Mouse (Mus musculus) thymus, adult 2 months (tissue): ENCODE results near the gene Ankrd6. TPM values are rescaled to one million over a fixed set of nuclear protein-coding genes. Genes with fewer than 3 reads are reported as not detected.

Source experiments
- DNase-seq: peaks from one replicate; pipeline ENCODE4 v3.0.0; 2021
- H3K27ac ChIP-seq: fragments of 200-500 bp; 2 replicates; pipeline ENCODE4 v1.5.1; 2012; ENCODE audit warnings: low read length, control low read depth; ENCODE audit not compliant: control insufficient read depth, insufficient read depth
- H3K27me3 ChIP-seq: fragments of 200-500 bp; 2 replicates; pipeline ENCODE4 v1.6.1; 2012; ENCODE audit warnings: mild to moderate bottlenecking, low read length, moderate library complexity, mixed read lengths; ENCODE audit not compliant: control insufficient read depth, insufficient read depth
- H3K36me3 ChIP-seq: fragments of 200-500 bp; 2 replicates; pipeline ENCODE4 v1.6.1; 2012; ENCODE audit warnings: mild to moderate bottlenecking, low read length, moderate library complexity; ENCODE audit not compliant: control insufficient read depth, insufficient read depth
- H3K4me1 ChIP-seq: fragments of 200-500 bp; replicated peaks from 2 replicates; pipeline ENCODE4 v1.6.1; 2012; ENCODE audit warnings: low read length; ENCODE audit not compliant: control insufficient read depth, insufficient read depth
- H3K4me3 ChIP-seq: fragments of 200-500 bp; 2 replicates; pipeline ENCODE4 v1.5.1; 2012; ENCODE audit warnings: mild to moderate bottlenecking, low read length, control low read depth, moderate library complexity; ENCODE audit not compliant: control insufficient read depth, insufficient read depth
- CTCF ChIP-seq: fragments of 200-500 bp; IDR thresholded peaks from 2 replicates; pipeline ENCODE4 v1.5.1; 2012; ENCODE audit warnings: mild to moderate bottlenecking, control low read depth, low read length, moderate library complexity, borderline replicate concordance; ENCODE audit not compliant: control insufficient read depth, poor library complexity, insufficient read depth; ENCODE audit errors: extremely low read depth
- POLR2A ChIP-seq: fragments of 200-500 bp; IDR thresholded peaks from 2 replicates; pipeline ENCODE4 v1.6.1; 2012; ENCODE audit warnings: mild to moderate bottlenecking, low read length, control low read depth, moderate library complexity; ENCODE audit not compliant: control insufficient read depth, poor library complexity, insufficient read depth; ENCODE audit errors: extremely low read depth
- WGBS: fragments of 180-500 bp; shearing (Covaris S2); methylation state at CpG from one replicate; pipeline ENCODE4 v1.1.7; 2018; 5-methylcytosine and 5-hydroxymethylcytosine counted together
- polyA plus RNA-seq: library from polyadenylated mRNA; depleted of rRNA; stranded (reverse); fragments of >200 nt; gene quantifications from 2 replicates; pipeline ENCODE4 v1.2.3, GENCODE M21; 2012

Ankrd6 gene
- polyA plus RNA-seq, 1 experiment, result 12.6 TPM

DNA sequence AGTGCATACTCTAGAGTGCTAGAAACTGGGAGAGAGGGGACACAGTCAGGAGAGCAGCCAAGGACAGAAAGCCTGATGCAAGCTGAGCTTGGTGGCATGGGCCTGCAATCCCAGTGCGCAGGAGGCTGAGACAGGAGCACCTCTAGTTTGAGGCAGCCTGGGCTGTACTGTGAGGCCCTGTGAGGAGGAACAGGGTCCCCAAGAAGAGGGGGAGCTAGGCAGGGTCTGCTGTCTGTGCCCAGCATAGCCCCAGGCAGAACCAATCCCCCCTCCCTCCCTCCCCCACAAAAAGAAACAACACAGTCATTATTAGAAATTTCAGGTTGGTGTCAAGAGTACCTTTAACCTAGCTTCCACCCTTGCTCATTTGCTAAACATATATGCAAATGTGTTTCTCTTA is 27.8 kb downstream of the Ankrd6 start:
- Histone ChIP-seq H3K36me3 (no peaks in the 10 kb centered on the region), H3K27me3 (no peaks in the 10 kb centered on the region), H3K4me3 (no peak overlapping the region), H3K4me1 (peaks cover 4% of the 10 kb centered on the region), H3K27ac (no peak overlapping the region)
- WGBS, result 96% methylated on average over 1 of the region's 1 CpGs
- no peak for DNase-seq
- TF ChIP-seq CTCF, result no peak
- TF ChIP-seq POLR2A, result no peak

DNA sequence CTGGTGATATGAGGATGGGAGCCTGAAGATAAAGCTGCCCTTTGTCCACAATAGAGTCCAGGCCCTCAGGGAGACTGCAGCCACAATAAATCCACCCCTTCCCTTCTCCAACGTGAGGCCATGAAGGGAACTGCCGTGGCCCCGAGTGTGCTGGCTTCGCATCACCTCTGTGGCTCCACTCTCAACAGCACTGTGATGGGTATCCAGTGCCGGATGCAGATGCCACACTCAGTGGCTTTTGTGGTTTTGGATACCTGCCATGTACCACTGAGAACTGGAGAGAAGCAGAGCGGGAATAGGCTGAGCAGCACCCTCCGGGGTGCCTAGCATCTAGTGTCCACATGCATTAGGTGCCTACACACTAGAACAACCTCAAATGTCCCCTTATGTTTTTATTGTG is 29.8 kb downstream of the Ankrd6 start:
- WGBS, result 7% methylated on average over 7 of the region's 7 CpGs
- no peak for DNase-seq
- H3K4me3 ChIP-seq, result no peak overlapping the region
- no peak overlapping the region for H3K27ac ChIP-seq
- no peaks in the 10 kb centered on the region for H3K27me3 ChIP-seq
- TF ChIP-seq CTCF, result no peak
- no peak for TF ChIP-seq POLR2A
- peaks cover 4% of the 10 kb centered on the region for H3K4me1 ChIP-seq
- H3K36me3 ChIP-seq, result no peaks in the 10 kb centered on the region

DNA sequence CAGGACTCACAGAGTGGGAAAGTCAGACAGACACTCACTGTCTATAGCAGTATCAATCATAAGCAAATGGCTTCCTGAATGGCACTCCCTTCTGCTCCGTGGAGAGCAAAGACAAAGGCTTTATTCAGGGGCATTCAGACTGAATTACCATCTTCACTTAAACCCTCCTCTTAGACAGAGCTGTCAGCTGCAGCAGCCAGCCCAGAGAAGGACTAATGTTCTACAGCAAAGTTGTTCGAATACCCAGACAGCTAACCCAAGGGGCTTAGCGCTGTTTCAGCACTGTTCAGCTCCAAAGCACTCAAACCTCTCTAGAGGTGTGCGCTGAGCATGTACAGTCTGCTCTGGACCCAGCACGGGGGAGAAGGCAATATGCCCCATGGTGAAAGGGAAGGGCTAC is 32.1 kb downstream of the Ankrd6 start:
- TF ChIP-seq POLR2A (no peak), CTCF (no peak)
- WGBS, result 93% methylated on average over 5 of the region's 5 CpGs
- Histone ChIP-seq H3K27ac (no peak overlapping the region), H3K4me3 (no peak overlapping the region), H3K4me1 (peaks cover 4% of the 10 kb centered on the region), H3K36me3 (no peaks in the 10 kb centered on the region), H3K27me3 (no peaks in the 10 kb centered on the region)
- DNase-seq, result no peak

DNA sequence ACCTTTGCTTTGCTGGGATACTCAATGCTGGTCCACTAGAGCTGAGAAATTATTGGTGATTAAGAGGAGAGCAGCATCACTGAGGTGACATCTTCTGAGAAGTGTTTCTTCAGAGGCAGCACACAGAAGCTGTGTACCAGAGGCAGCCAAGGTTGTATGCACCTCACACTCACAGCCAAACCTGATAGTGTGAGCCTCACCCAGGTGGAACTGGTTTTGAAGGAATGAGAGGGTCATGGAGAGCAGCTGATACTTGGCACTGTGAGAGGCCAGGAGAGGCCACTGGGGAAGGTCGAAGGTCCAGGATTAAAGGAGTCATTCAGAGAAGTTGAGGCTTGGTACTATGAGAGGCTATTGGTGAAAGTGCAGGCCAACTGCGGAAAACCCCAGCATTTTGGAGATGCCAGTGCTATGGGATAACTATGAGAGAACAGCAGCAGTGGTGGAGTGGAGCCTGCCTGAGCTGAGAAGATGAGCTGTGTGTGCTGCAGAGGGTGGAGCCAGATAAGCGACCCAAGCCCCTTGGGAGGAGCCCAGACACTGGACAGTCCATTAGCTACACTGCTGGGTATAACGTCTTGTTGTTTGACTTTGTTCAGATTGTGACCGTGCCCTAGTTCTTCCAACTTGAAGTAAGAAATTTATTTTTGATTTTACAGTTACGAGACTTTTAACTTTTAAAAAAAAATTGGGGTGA is 33.8 kb downstream of the Ankrd6 start:
- DNase-seq, result no peak
- TF ChIP-seq CTCF (no peak), POLR2A (no peak)
- Histone ChIP-seq H3K4me3 (no peak overlapping the region), H3K36me3 (no peaks in the 10 kb centered on the region), H3K4me1 (peaks cover 4% of the 10 kb centered on the region), H3K27ac (no peak overlapping the region), H3K27me3 (no peaks in the 10 kb centered on the region)
- WGBS, result 93% methylated on average over 6 of the region's 6 CpGs

DNA sequence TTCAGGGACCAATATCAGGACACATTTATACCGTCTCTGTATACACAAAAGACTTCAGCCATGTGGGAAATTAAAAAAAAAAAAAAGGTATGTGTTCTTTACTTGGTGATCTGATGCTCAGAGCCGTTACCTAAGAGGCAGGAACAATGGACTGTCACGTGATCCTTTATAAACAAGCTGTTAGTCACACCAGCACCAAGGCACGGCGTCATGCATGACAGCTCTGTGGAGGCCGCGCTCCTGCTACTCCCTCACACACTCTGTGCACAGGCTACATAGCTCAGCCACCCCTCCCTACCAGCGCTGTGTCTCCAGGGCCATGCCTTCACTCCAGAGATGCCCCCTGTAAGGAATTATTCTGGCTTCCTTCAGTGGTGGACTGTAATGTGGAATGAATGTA is 34.7 kb downstream of the Ankrd6 start:
- H3K27me3 ChIP-seq, result no peaks in the 10 kb centered on the region
- no peak overlapping the region for H3K27ac ChIP-seq
- H3K36me3 ChIP-seq, result no peaks in the 10 kb centered on the region
- WGBS, result 87% methylated on average over 8 of the region's 8 CpGs
- no peak for DNase-seq
- peaks cover 3% of the 10 kb centered on the region for H3K4me1 ChIP-seq
- no peak overlapping the region for H3K4me3 ChIP-seq
- no peak for TF ChIP-seq POLR2A
- TF ChIP-seq CTCF, result no peak

DNA sequence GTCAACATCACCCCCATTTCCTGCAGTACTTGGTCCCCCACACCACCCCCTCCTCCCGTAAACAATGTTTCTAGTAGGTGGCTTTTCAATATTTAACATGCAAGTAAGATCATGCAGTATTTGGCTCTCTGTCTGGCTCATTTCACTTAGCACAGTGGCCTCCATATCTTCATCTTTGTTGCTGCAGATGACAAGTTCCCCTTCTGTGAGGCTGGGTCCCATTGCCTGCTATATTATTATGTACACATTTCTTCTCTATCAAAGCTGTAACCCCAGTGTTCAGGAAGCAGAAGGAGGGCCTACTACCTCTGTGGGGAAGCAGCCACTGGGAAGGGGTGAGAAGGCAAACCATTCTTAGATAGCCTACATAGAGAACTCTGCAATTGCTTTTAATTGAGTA is 40.6 kb downstream of the Ankrd6 start:
- TF ChIP-seq CTCF (no peak), POLR2A (no peak)
- 98% methylated on average over 1 of the region's 1 CpGs for WGBS

More for the DNA sequence above, 40.6 kb downstream of the Ankrd6 start:
- DNase-seq, result no peak
- Histone ChIP-seq H3K27ac (no peak overlapping the region), H3K36me3 (no peaks in the 10 kb centered on the region), H3K27me3 (no peaks in the 10 kb centered on the region), H3K4me3 (no peak overlapping the region), H3K4me1 (peaks cover 23% of the 10 kb centered on the region)
